ENCODE assay signal across 7 mouse cellular contexts in genomic region chr2:104591141-104591540, GRCm38 (mm10). TPM values are rescaled to one million over a fixed set of nuclear protein-coding genes. Genes with fewer than 3 reads are reported as not detected.
DNase-seq lines count a peak whose midpoint lies in the region; ATAC-seq lines count a peak whose summit lies in the region.

No protein-coding gene starts in this region.

- peak overlapping the region; percentile 87 for H3K27ac ChIP-seq in neural tube, embryonic 11.5 days (ENCODE audit: low read depth, low read length)
- H3K27ac ChIP-seq in embryonic facial prominence, embryonic 15.5 days (replicated peaks): peak overlapping the region; percentile 87
- H3K27ac ChIP-seq in limb, embryonic 13.5 days: peak overlapping the region; percentile 77
- H3K27ac ChIP-seq in stomach, embryonic 16.5 days (ENCODE audit: low read length): peak overlapping the region; percentile 91

- no peaks in the 10 kb centered on the region for H3K27me3 ChIP-seq in neural tube, embryonic 11.5 days (ENCODE audit: control insufficient read depth, insufficient read depth, low read length)
- H3K27me3 ChIP-seq in embryonic facial prominence, embryonic 15.5 days: no peaks in the 10 kb centered on the region
- no peaks in the 10 kb centered on the region for H3K27me3 ChIP-seq in limb, embryonic 13.5 days
- no peaks in the 10 kb centered on the region for H3K27me3 ChIP-seq in stomach, embryonic 16.5 days (ENCODE audit: control insufficient read depth, insufficient read depth, low read length)

- H3K4me3 ChIP-seq in neural tube, embryonic 11.5 days (ENCODE audit: low read depth, low read length): peak overlapping the region; percentile 97
- H3K4me3 ChIP-seq in embryonic facial prominence, embryonic 15.5 days (replicated peaks): peak overlapping the region; percentile 75
- H3K4me3 ChIP-seq in limb, embryonic 13.5 days: peak overlapping the region; percentile 90
- peak overlapping the region; percentile 95 for H3K4me3 ChIP-seq in stomach, embryonic 16.5 days (replicated peaks; ENCODE audit: low read length)

- DNase-seq in neural tube, embryonic 11.5 days (ENCODE audit: low spot score): no peak
- no peak for DNase-seq in neural tube, embryonic 10.5 days (ENCODE audit: extremely low spot score, low spot score)
- no peak for DNase-seq in urinary bladder, postnatal 36 days (ENCODE audit: low spot score in 2 of 2)
- DNase-seq in adrenal gland, postnatal 10 days: no peak

- peaks cover 6% of the 10 kb centered on the region for H3K4me1 ChIP-seq in neural tube, embryonic 11.5 days (ENCODE audit: control insufficient read depth, insufficient read depth, low read length)
- H3K4me1 ChIP-seq in embryonic facial prominence, embryonic 15.5 days: peaks cover 10% of the 10 kb centered on the region
- H3K4me1 ChIP-seq in limb, embryonic 13.5 days: peaks cover 27% of the 10 kb centered on the region
- H3K4me1 ChIP-seq in stomach, embryonic 16.5 days (ENCODE audit: control insufficient read depth, insufficient read depth, low read length): peaks cover 20% of the 10 kb centered on the region

- no peaks in the 10 kb centered on the region for H3K9me3 ChIP-seq in neural tube, embryonic 11.5 days (ENCODE audit: control insufficient read depth, low read length)
- H3K9me3 ChIP-seq in embryonic facial prominence, embryonic 15.5 days (replicated peaks): no peaks in the 10 kb centered on the region
- no peaks in the 10 kb centered on the region for H3K9me3 ChIP-seq in limb, embryonic 13.5 days
- no peaks in the 10 kb centered on the region for H3K9me3 ChIP-seq in stomach, embryonic 16.5 days (replicated peaks; ENCODE audit: control insufficient read depth, low read length)

- no peaks in the 10 kb centered on the region for H3K36me3 ChIP-seq in neural tube, embryonic 11.5 days (ENCODE audit: control insufficient read depth, insufficient read depth, low read length)
- no peaks in the 10 kb centered on the region for H3K36me3 ChIP-seq in embryonic facial prominence, embryonic 15.5 days
- peaks cover 2% of the 10 kb centered on the region; the same call in 1 of the 2 replicates for H3K36me3 ChIP-seq in limb, embryonic 13.5 days
- H3K36me3 ChIP-seq in stomach, embryonic 16.5 days (ENCODE audit: control insufficient read depth, insufficient read depth, low read length): no peaks in the 10 kb centered on the region

- no peak for ATAC-seq in neural tube, embryonic 11.5 days (ENCODE audit: insufficient read depth, low FRiP score, low TSS enrichment)
- ATAC-seq in embryonic facial prominence, embryonic 15.5 days (ENCODE audit: insufficient number of reproducible peaks, low FRiP score, low TSS enrichment, low read depth): no peak
- no peak for ATAC-seq in limb, embryonic 13.5 days (ENCODE audit: low FRiP score, low read depth)
- ATAC-seq in stomach, embryonic 16.5 days (ENCODE audit: insufficient read depth, low FRiP score): no peak

- 0% methylated on average over 6 of the region's 6 CpGs for WGBS in neural tube, embryonic 11.5 days
- WGBS in embryonic facial prominence, embryonic 15.5 days: under 1% methylated on average over 6 of the region's 6 CpGs
- WGBS in limb, embryonic 13.5 days: 0% methylated on average over 6 of the region's 6 CpGs
- 1% methylated on average over 6 of the region's 6 CpGs for WGBS in stomach, embryonic 16.5 days

- peak overlapping the region; percentile 74 for H3K4me2 ChIP-seq in neural tube, embryonic 11.5 days (ENCODE audit: low read depth)
- peak overlapping the region; percentile 58 for H3K4me2 ChIP-seq in embryonic facial prominence, embryonic 15.5 days (replicated peaks)
- peak overlapping the region; percentile 78 for H3K4me2 ChIP-seq in limb, embryonic 13.5 days (replicated peaks)
- H3K4me2 ChIP-seq in stomach, embryonic 16.5 days (ENCODE audit: low read depth, low read length): peak overlapping the region; percentile 76

- peak overlapping the region; percentile 92 for H3K9ac ChIP-seq in neural tube, embryonic 11.5 days (ENCODE audit: low read length)
- H3K9ac ChIP-seq in embryonic facial prominence, embryonic 15.5 days: peak overlapping the region; percentile 91
- H3K9ac ChIP-seq in limb, embryonic 13.5 days: peak overlapping the region; percentile 93
- H3K9ac ChIP-seq in stomach, embryonic 16.5 days (ENCODE audit: low read length): peak overlapping the region; percentile 95

RNA-seq across cellular contexts. Expression of gene Cstf3, which starts 0.8 kb away (rescaled TPM):
- polyA plus RNA-seq in neural tube, embryonic 11.5 days (2014; fragmentation: Nextera tagmentation; extraction: Ambion mirVana): 91.1 and 92.0 TPM in 2 replicates
- 64.5 and 65.2 TPM in 2 replicates for polyA plus RNA-seq in embryonic facial prominence, embryonic 15.5 days (2015; fragmentation: Nextera tagmentation; extraction: Ambion mirVana)
- polyA plus RNA-seq in limb, embryonic 13.5 days (2015; fragmentation: Nextera tagmentation; extraction: Ambion mirVana): 85.8 and 92.3 TPM in 2 replicates
- 58.3 and 61.6 TPM in 2 replicates for polyA plus RNA-seq in stomach, embryonic 16.5 days (2015; fragmentation: Nextera tagmentation; extraction: Ambion mirVana)
- 10 to 100 TPM; 31.6 to 40.3 TPM for total RNA-seq in adrenal gland, postnatal 10 days (2021)
